Mouse (Mus musculus) embryo, embryonic 11.5 days (tissue): ENCODE measurements around the gene H2-Q10.
"Not testable (repeated sequence)": the region's sequence is repeated elsewhere in the genome, so short reads cannot be mapped to it uniquely, and the experiment has no call there.

ENCODE experiments used
- DNase-seq: peaks from one replicate; pipeline ENCODE4 v3.0.0-alpha.2; 2012; ENCODE audit warnings: low read depth, low spot score

Gene H2-Q10

GRCm38 (mm10) chr17:35469842-35470751 is at the start of gene H2-Q10:
Gene H2-Q10 (plus strand): TSS chr17:35470089.
- DNase-seq, result no peak

GRCm38 (mm10) chr17:35420206-35420810 is 49.6 kb upstream of the H2-Q10 start:
- DNase-seq, result not testable (repeated sequence)

GRCm38 (mm10) chr17:35421331-35421730 is 48.6 kb upstream of the H2-Q10 start:
- DNase-seq, result not testable (repeated sequence)

- not testable (repeated sequence) for DNase-seq
Observed at GRCm38 (mm10) chr17:35422360-35422759, 47.5 kb upstream of the H2-Q10 start.

- DNase-seq, result not testable (repeated sequence)
Observed at GRCm38 (mm10) chr17:35423131-35423810, 46.6 kb upstream of the H2-Q10 start.

- DNase-seq, result not testable (repeated sequence)
Observed at GRCm38 (mm10) chr17:35424106-35424505, 45.8 kb upstream of the H2-Q10 start.

- not testable (repeated sequence) for DNase-seq
Observed at GRCm38 (mm10) chr17:35424624-35425416, 45.1 kb upstream of the H2-Q10 start, which contains the start of gene H2-Q6. Gene H2-Q6 (plus strand): TSS chr17:35424850.

- DNase-seq, result not testable (repeated sequence)
Observed at GRCm38 (mm10) chr17:35425474-35425873, 44.4 kb upstream of the H2-Q10 start.

- DNase-seq, result not testable (repeated sequence)
Observed at GRCm38 (mm10) chr17:35428883-35429282, 41.0 kb upstream of the H2-Q10 start.

GRCm38 (mm10) chr17:35430671-35431070 is 39.2 kb upstream of the H2-Q10 start:
- not testable (repeated sequence) for DNase-seq

GRCm38 (mm10) chr17:35432167-35432566 is 37.7 kb upstream of the H2-Q10 start:
- DNase-seq, result not testable (repeated sequence)

- not testable (repeated sequence) for DNase-seq
Observed at GRCm38 (mm10) chr17:35434836-35435235, 35.1 kb upstream of the H2-Q10 start.

GRCm38 (mm10) chr17:35435577-35435976 is 34.3 kb upstream of the H2-Q10 start:
- not testable (repeated sequence) for DNase-seq

GRCm38 (mm10) chr17:35437386-35437936 is 32.4 kb upstream of the H2-Q10 start:
- not testable (repeated sequence) for DNase-seq

- not testable (repeated sequence) for DNase-seq
Observed at GRCm38 (mm10) chr17:35438395-35438794, 31.5 kb upstream of the H2-Q10 start.

GRCm38 (mm10) chr17:35438885-35439284 is 31.0 kb upstream of the H2-Q10 start, which contains the start of gene H2-Q7:
Gene H2-Q7 (plus strand): TSS chr17:35439155.
- peak; percentile 26 for DNase-seq

GRCm38 (mm10) chr17:35439295-35439747 is 30.6 kb upstream of the H2-Q10 start:
- not testable (repeated sequence) for DNase-seq

GRCm38 (mm10) chr17:35439925-35440645 is 29.8 kb upstream of the H2-Q10 start:
- not testable (repeated sequence) for DNase-seq

- not testable (repeated sequence) for DNase-seq
Observed at GRCm38 (mm10) chr17:35442376-35442775, 27.5 kb upstream of the H2-Q10 start.

GRCm38 (mm10) chr17:35444510-35444909 is 25.4 kb upstream of the H2-Q10 start:
- not testable (repeated sequence) for DNase-seq
